Mouse (Mus musculus) granulocyte monocyte progenitor cell, adult 5-6 weeks (primary cell): ENCODE results near the gene Poc1a. TPM values are rescaled to one million over a fixed set of nuclear protein-coding genes. Genes with fewer than 3 reads are reported as not detected.

Source experiments
- ATAC-seq: replicated peaks from 2 replicates; pipeline ENCODE4 v1.8.0; 2016; ENCODE audit warnings: mild to moderate bottlenecking, moderate TSS enrichment, inconsistent platforms; ENCODE audit not compliant: poor library complexity, severe bottlenecking
- total RNA-seq, 2 experiments: library from RNA; stranded (forward) in 1 of 2; stranded (reverse) in 1 of 2; fragments of 200-712, 200-1000 nt in 1 of 2; fragments of >200 nt in 1 of 2; fragmentation: Nextera tagmentation in 1 of 2; gene quantifications; 2 replicates each; pipeline ENCODE4 v1.2.3; 2014 to 2017

The Poc1a gene
- total RNA-seq, 2 experiments from 2014 or later, result 30.3 to 42.4 TPM

GRCm38 (mm10) chr9:106296637-106297174, 15.8 kb downstream of the Poc1a start:
- ATAC-seq, result peak; percentile 43

GRCm38 (mm10) chr9:106300176-106300803, 19.4 kb downstream of the Poc1a start:
- no peak for ATAC-seq

DNA sequence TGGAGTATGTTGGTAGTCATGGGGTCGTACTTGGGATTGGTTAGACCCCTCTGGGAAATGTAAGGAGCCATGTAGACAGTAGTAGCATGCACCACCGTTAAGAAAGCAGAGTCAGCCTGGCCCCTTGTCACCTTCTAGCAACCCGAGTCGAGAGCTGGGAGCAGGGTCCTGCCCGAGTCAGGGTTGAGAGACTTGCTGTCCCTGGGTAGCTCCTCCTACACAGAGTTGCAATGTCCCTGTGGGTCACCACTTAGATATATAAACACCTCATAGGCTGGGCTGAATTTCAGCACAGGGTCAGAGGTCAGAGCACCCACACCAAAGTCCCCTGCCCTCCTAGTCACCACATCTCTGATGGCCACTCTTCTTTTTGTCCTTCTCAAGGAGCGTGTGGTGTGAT, 20.1 kb downstream of the Poc1a start:
- no peak for ATAC-seq

DNA sequence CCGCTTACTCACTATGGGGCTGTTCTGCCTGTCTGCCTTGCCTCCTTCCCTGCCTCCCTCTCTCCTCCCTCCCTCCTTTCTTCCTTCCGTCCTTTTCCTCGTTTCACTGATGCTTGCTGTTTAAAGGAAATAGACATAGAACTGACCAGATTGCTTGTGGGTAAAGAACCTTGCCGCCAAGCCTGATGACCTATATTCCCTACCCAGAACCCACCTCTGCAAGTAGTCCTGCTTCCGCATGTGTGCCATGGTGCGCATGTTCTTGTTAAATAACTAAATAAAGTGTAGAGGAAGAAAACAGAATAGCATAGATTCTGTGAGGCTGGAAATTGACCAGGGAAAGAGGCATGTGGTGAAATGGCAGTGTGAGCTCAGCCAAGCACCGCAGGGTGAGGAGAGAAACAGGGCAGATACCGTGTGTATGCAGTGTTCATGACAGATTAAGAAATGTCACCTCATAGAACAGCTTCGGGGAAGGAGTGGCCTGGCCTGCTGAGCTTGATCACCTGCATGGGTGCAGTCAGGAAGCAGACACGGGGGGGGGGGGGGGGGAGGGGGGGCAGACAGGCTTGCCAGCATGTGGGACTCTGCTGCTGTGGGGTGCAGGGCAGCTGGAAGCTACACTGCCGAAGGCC, 20.7 kb downstream of the Poc1a start:
- ATAC-seq, result no peak

DNA sequence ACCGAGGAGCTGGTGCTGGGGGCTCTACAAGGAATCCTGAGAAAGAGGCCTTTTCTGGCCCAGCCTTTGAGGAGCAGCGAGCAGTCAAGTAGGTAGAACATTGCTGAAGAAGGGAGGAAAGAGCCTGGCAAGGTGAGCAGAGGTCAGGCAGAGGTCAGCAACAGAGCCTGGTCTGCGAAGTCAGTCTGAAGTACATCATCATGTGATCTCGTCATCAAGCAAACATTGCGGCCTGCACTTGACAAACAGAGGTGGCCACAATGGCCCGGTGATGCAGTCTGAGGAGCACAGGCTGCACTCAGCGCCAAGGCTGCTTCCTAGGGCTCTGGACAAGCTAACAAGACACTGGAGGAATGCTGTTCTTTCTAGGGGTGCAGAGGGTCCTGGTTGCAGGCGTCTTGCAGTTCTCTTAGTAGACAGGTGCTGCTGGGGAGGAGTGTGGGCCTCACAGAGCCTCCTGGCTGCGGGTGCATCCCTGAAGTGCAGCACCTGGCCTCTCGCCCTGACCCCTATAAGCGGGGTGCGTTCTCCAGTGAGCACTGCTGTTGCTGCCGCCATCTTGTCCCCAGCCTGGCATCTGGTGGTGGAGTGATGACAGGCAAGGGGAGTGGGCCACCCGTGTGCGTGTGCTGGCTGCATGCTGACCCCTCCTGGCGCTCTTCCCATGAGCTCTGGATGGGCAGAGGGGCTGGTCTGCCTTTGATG, 21.7 kb downstream of the Poc1a start:
- no peak for ATAC-seq

GRCm38 (mm10) chr9:106303460-106303960, 22.6 kb downstream of the Poc1a start:
- no peak for ATAC-seq

GRCm38 (mm10) chr9:106305228-106305627, 24.4 kb downstream of the Poc1a start:
- no peak for ATAC-seq

- ATAC-seq, result peak; percentile 43
Observed at GRCm38 (mm10) chr9:106306662-106307351, 25.9 kb downstream of the Poc1a start.

DNA sequence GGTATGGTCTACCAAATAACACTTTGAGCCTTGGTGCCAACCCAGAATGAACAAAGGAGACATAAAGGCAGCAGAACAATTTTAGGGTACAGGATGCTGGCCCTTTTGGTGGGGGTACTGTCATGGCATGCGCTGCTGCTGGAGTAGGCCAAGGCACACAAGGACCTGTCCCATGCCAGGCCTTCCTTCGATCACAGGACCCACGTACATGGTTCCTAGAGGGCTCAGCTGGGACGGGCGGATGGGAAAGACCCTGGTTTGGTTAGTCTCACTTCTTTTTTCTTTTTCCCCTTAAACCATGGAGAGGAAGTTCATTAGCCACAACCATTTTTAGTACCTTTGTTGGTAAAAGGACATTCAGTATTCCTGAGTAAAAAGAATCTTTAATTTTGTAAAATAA, 27.3 kb downstream of the Poc1a start:
- peak; percentile 42 for ATAC-seq

GRCm38 (mm10) chr9:106308555-106308954, 27.7 kb downstream of the Poc1a start:
- ATAC-seq, result peak; percentile 77

DNA sequence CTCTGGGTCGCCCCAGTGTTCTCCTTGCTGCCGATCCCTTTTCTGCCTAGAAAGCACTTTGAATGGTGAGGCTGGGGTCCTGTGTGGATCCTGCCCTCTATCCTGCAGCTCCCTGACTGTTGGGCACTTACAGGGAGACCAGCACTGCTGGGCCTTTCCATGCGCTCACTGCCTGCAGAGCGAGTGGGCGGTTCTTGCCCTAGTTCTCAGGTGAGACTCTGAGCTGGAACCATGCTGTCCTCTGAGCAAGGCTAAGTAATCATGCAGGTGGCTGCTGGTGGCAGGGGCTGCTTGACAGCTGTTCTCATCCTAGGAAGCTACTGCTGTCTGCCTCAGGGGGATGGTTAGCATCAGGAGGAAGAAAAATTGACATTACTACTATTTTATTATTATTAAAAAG, 28.1 kb downstream of the Poc1a start:
- no peak for ATAC-seq

- ATAC-seq, result peak; percentile 59
Observed at GRCm38 (mm10) chr9:106309859-106310258, 29.0 kb downstream of the Poc1a start.

- ATAC-seq, result no peak
Observed at GRCm38 (mm10) chr9:106311625-106312191, 30.8 kb downstream of the Poc1a start.

- no peak for ATAC-seq
Observed at GRCm38 (mm10) chr9:106312950-106313360, 32.1 kb downstream of the Poc1a start.

DNA sequence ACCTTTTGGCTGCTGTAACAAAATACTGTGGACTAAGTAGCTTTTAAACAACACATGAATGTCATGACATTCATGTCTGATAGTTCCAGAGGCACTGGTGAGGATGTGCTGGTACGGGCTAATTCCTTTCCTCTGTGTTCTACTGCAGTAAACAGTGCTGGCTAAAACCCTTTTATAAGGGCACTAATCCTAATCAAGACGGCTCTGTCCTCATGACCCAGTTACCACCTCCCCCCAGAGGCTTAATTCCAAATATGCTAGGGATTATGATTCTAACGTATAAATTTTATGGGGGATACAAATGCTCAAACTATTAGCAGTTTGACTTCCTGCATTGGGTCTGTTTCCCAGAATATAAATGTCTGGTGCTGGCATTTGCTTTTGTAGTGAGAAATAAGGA, 33.3 kb downstream of the Poc1a start:
- no peak for ATAC-seq

GRCm38 (mm10) chr9:106318074-106318473, 37.2 kb downstream of the Poc1a start:
- no peak; the same call in 1 of the 2 replicates for ATAC-seq

GRCm38 (mm10) chr9:106319095-106319494, 38.2 kb downstream of the Poc1a start:
- ATAC-seq, result 0 out of 2 replicates have a peak, but pooled peaks have one; percentile 25

- ATAC-seq, result no peak
Observed at GRCm38 (mm10) chr9:106322497-106322896, 41.6 kb downstream of the Poc1a start.

- ATAC-seq, result no peak
Observed at GRCm38 (mm10) chr9:106326241-106326640, 45.4 kb downstream of the Poc1a start.
